Mouse (Mus musculus) CD8-positive naive resting alpha-beta T cell, adult 57 days (primary cell): ENCODE data around the gene Msh2. TPM values are rescaled to one million over a fixed set of nuclear protein-coding genes. Genes with fewer than 3 reads are reported as not detected.

Experiments
- total RNA-seq: library from RNA; stranded (reverse); gene quantifications from one replicate; pipeline ENCODE4 v1.2.4, GENCODE M21; 2023

Gene Msh2
- 43.4 TPM for total RNA-seq

GRCm38 (mm10) chr17:87671890-87672660 is at the start of gene Msh2:
Msh2 (plus strand) TSS chr17:87672330.

Other genes with a start within 250 kb of the Msh2 start
- 3.2 TPM for gene Stpg4, start 244.6 kb upstream of the Msh2 start, total RNA-seq
- gene Calm2, start 225.4 kb upstream of the Msh2 start, total RNA-seq, result 331 TPM
- 1.6 TPM for gene Epcam, start 36.4 kb upstream of the Msh2 start, total RNA-seq
- gene Kcnk12, start 125.7 kb downstream of the Msh2 start, total RNA-seq, result not detected
- gene Rpl36-ps4, start 248.6 kb downstream of the Msh2 start, total RNA-seq, result not detected